Mouse (Mus musculus) limb, embryonic 12.5 days (tissue): ENCODE results near the gene Kctd19. TPM values are rescaled to one million over a fixed set of nuclear protein-coding genes. Genes with fewer than 3 reads are reported as not detected.
A peak's percentile ranks its signal among the peaks of the same experiment; 100 is the strongest.

ENCODE experiments used
- ATAC-seq: fragments of 200-750 bp; cut with Nextera tagmentation; 2 replicates; pipeline ENCODE4 v1.8.0; 2017; ENCODE audit warnings: low read depth, moderate TSS enrichment; ENCODE audit not compliant: insufficient number of reproducible peaks, insufficient read depth, low FRiP score, low TSS enrichment
- H3K27ac ChIP-seq: fragments of 300-500 bp; sonication (generic); 2 replicates; pipeline ENCODE4 v1.5.1; 2016; ENCODE audit warnings: mild to moderate bottlenecking, moderate library complexity
- H3K27me3 ChIP-seq: fragments of 300-500 bp; sonication (generic); 2 replicates; pipeline ENCODE4 v1.6.1; 2016; ENCODE audit warnings: mild to moderate bottlenecking, moderate library complexity
- H3K36me3 ChIP-seq: fragments of 300-500 bp; sonication (generic); 2 replicates; pipeline ENCODE4 v1.6.1; 2016; ENCODE audit warnings: mild to moderate bottlenecking, moderate library complexity
- H3K4me1 ChIP-seq: fragments of 300-500 bp; sonication (generic); replicated peaks from 2 replicates; pipeline ENCODE4 v1.6.1; 2016
- H3K4me2 ChIP-seq: fragments of 300-500 bp; sonication (generic); 2 replicates; pipeline ENCODE4 v1.6.1; 2016; ENCODE audit warnings: mild to moderate bottlenecking, moderate library complexity
- H3K4me3 ChIP-seq: fragments of 300-500 bp; sonication (generic); replicated peaks from 2 replicates; pipeline ENCODE4 v1.5.1; 2016; ENCODE audit warnings: mild to moderate bottlenecking
- H3K9ac ChIP-seq: fragments of 300-500 bp; sonication (generic); replicated peaks from 2 replicates; pipeline ENCODE4 v1.6.1; 2016; ENCODE audit warnings: mild to moderate bottlenecking, moderate library complexity
- H3K9me3 ChIP-seq: fragments of 300-500 bp; sonication (generic); 2 replicates; pipeline ENCODE4 v1.6.1; 2016; ENCODE audit warnings: mild to moderate bottlenecking, moderate library complexity
- WGBS: fragments of 180-500 bp; shearing (Covaris S2); methylation state at CpG from one replicate; pipeline ENCODE4 v1.1.7; 2016; 5-methylcytosine and 5-hydroxymethylcytosine counted together
- polyA plus RNA-seq: library from polyadenylated mRNA; unstranded; fragments of >200 nt; fragmentation: Nextera tagmentation; extraction: Ambion mirVana; gene quantifications from 2 replicates; pipeline ENCODE4 v1.2.1, GENCODE M21; 2016

Kctd19 gene
- polyA plus RNA-seq, 1 experiment from 2014 or later, result not detected

GRCm38 (mm10) chr8:105356681-105357080, 56.6 kb downstream of the Kctd19 start:
- H3K36me3 ChIP-seq, result peaks cover 50% of the 10 kb centered on the region
- no peak overlapping the region for H3K9ac ChIP-seq
- H3K4me3 ChIP-seq, result no peak overlapping the region
- peaks cover 18% of the 10 kb centered on the region for H3K4me1 ChIP-seq
- no peak overlapping the region for H3K27ac ChIP-seq
- H3K27me3 ChIP-seq, result no peaks in the 10 kb centered on the region
- H3K9me3 ChIP-seq, result no peaks in the 10 kb centered on the region
- 87% methylated on average over 14 of the region's 14 CpGs for WGBS
- ATAC-seq, result no peak
- no peak overlapping the region for H3K4me2 ChIP-seq

- Histone ChIP-seq H3K27me3 (no peaks in the 10 kb centered on the region; the same call in 1 of the 2 replicates), H3K4me1 (peaks cover 21% of the 10 kb centered on the region), H3K9ac (no peak overlapping the region), H3K36me3 (peaks cover 50% of the 10 kb centered on the region), H3K4me2 (no peak overlapping the region), H3K4me3 (no peak overlapping the region), H3K9me3 (no peaks in the 10 kb centered on the region), H3K27ac (no peak overlapping the region)
- ATAC-seq, result no peak
- WGBS, result 63% methylated on average over 26 of the region's 26 CpGs
Measured at GRCm38 (mm10) chr8:105355179-105356024, 57.9 kb downstream of the Kctd19 start.

GRCm38 (mm10) chr8:105354549-105354948, 58.8 kb downstream of the Kctd19 start:
- no peak overlapping the region for H3K9ac ChIP-seq
- 67% methylated on average over 4 of the region's 4 CpGs for WGBS
- H3K27ac ChIP-seq, result no peak overlapping the region
- no peak for ATAC-seq
- H3K9me3 ChIP-seq, result no peaks in the 10 kb centered on the region
- H3K4me1 ChIP-seq, result peaks cover 29% of the 10 kb centered on the region
- H3K4me3 ChIP-seq, result no peak overlapping the region
- peaks cover 50% of the 10 kb centered on the region for H3K36me3 ChIP-seq
- no peaks in the 10 kb centered on the region; the same call in 1 of the 2 replicates for H3K27me3 ChIP-seq
- H3K4me2 ChIP-seq, result no peak overlapping the region

GRCm38 (mm10) chr8:105353583-105354135, 59.6 kb downstream of the Kctd19 start:
- no peak overlapping the region for H3K4me3 ChIP-seq
- 83% methylated on average over 8 of the region's 8 CpGs for WGBS
- H3K9me3 ChIP-seq, result no peaks in the 10 kb centered on the region
- H3K4me1 ChIP-seq, result peaks cover 29% of the 10 kb centered on the region
- H3K36me3 ChIP-seq, result peaks cover 45% of the 10 kb centered on the region
- no peaks in the 10 kb centered on the region; the same call in 1 of the 2 replicates for H3K27me3 ChIP-seq
- H3K27ac ChIP-seq, result no peak overlapping the region
- no peak overlapping the region for H3K4me2 ChIP-seq
- H3K9ac ChIP-seq, result no peak overlapping the region
- ATAC-seq, result no peak

- no peak for ATAC-seq
- H3K27ac ChIP-seq, result no peak overlapping the region
- H3K27me3 ChIP-seq, result no peaks in the 10 kb centered on the region; the same call in 1 of the 2 replicates
- H3K36me3 ChIP-seq, result 0 out of 2 replicates have a peak, but pooled peaks cover 11% of the 10 kb centered on the region
- no peaks in the 10 kb centered on the region for H3K9me3 ChIP-seq
- H3K4me1 ChIP-seq, result peaks cover 45% of the 10 kb centered on the region
- H3K9ac ChIP-seq, result no peak overlapping the region; the same call in 1 of the 2 replicates
- H3K4me3 ChIP-seq, result peak overlapping the region; percentile 75
- H3K4me2 ChIP-seq, result peak overlapping the region; percentile 94
- WGBS, result 35% methylated on average over 7 of the region's 7 CpGs
Measured at GRCm38 (mm10) chr8:105350186-105350585, 63.1 kb downstream of the Kctd19 start.

- peaks cover 40% of the 10 kb centered on the region for H3K4me1 ChIP-seq
Measured at GRCm38 (mm10) chr8:105349096-105349771, 64.1 kb downstream of the Kctd19 start.

GRCm38 (mm10) chr8:105348450-105349095, 64.7 kb downstream of the Kctd19 start, which contains the start of gene Slc9a5:
Gene Slc9a5, plus strand, starts transcription at chr8:105348843.
- ATAC-seq, result peak; percentile 5; the same call in 1 of the 2 replicates
- Histone ChIP-seq H3K4me1 (peaks cover 34% of the 10 kb centered on the region), H3K9me3 (no peaks in the 10 kb centered on the region), H3K4me2 (peak within 1 kb of the TSS; percentile 94), H3K4me3 (peak within 1 kb of the TSS; percentile 75), H3K9ac (peak within 1 kb of the TSS; percentile 83), H3K36me3 (0 out of 2 replicates have a peak, but pooled peaks cover 2% of the 10 kb centered on the region), H3K27me3 (no peaks in the 10 kb centered on the region; the same call in 1 of the 2 replicates), H3K27ac (peak within 1 kb of the TSS; percentile 90)
- WGBS, result under 1% methylated on average over 34 of the region's 34 CpGs

More at GRCm38 (mm10) chr8:105349096-105349771, 64.1 kb downstream of the Kctd19 start:
- Histone ChIP-seq H3K4me2 (peak overlapping the region; percentile 94), H3K9me3 (no peaks in the 10 kb centered on the region), H3K4me3 (peak overlapping the region; percentile 75), H3K27me3 (no peaks in the 10 kb centered on the region; the same call in 1 of the 2 replicates), H3K27ac (peak overlapping the region; percentile 90), H3K9ac (peak overlapping the region; percentile 83), H3K36me3 (0 out of 2 replicates have a peak, but pooled peaks cover 7% of the 10 kb centered on the region)
- 0 out of 2 replicates have a peak, but pooled peaks have one; percentile 4 for ATAC-seq
- WGBS, result under 1% methylated on average over 30 of the region's 48 CpGs

- no peaks in the 10 kb centered on the region; the same call in 1 of the 2 replicates for H3K27me3 ChIP-seq
- H3K4me1 ChIP-seq, result peaks cover 32% of the 10 kb centered on the region
- under 1% methylated on average over 53 of the region's 53 CpGs for WGBS
Measured at GRCm38 (mm10) chr8:105347428-105348221, 65.7 kb downstream of the Kctd19 start, which contains the start of gene Fhod1. Gene Fhod1, minus strand, starts transcription at chr8:105347953.

GRCm38 (mm10) chr8:105346611-105347427, 66.5 kb downstream of the Kctd19 start:
- Histone ChIP-seq H3K27me3 (no peaks in the 10 kb centered on the region; the same call in 1 of the 2 replicates), H3K36me3 (no peaks in the 10 kb centered on the region), H3K4me3 (peak overlapping the region; percentile 75), H3K27ac (peak overlapping the region; percentile 90), H3K9me3 (no peaks in the 10 kb centered on the region), H3K4me2 (peak overlapping the region; percentile 94), H3K9ac (peak overlapping the region; percentile 70), H3K4me1 (peaks cover 32% of the 10 kb centered on the region)
- 0 out of 2 replicates have a peak, but pooled peaks have one; percentile 8 for ATAC-seq
- WGBS, result under 1% methylated on average over 34 of the region's 34 CpGs

More at GRCm38 (mm10) chr8:105347428-105348221, 65.7 kb downstream of the Kctd19 start, which contains the start of gene Fhod1:
- ATAC-seq, result peak; percentile 87
- Histone ChIP-seq H3K27ac (peak within 1 kb of the TSS; percentile 90), H3K4me2 (peak within 1 kb of the TSS; percentile 94), H3K36me3 (no peaks in the 10 kb centered on the region), H3K9me3 (no peaks in the 10 kb centered on the region), H3K4me3 (peak within 1 kb of the TSS; percentile 75), H3K9ac (peak within 1 kb of the TSS; percentile 83)
